Mouse (Mus musculus) granulocyte monocyte progenitor cell, adult 5-6 weeks (primary cell): Measurements from ENCODE around the gene Gnai3. TPM values are rescaled to one million over a fixed set of nuclear protein-coding genes. Genes with fewer than 3 reads are reported as not detected.

Experiments
- total RNA-seq, 2 experiments: library from RNA; stranded (forward) in 1 of 2; stranded (reverse) in 1 of 2; fragments of 200-712, 200-1000 nt in 1 of 2; fragments of >200 nt in 1 of 2; fragmentation: Nextera tagmentation in 1 of 2; gene quantifications; 2 replicates each; pipeline ENCODE4 v1.2.3; 2014 to 2017

The Gnai3 gene
- total RNA-seq, 2 experiments from 2014 or later, result 82.3 to 139 TPM

Other genes with a start within 250 kb of the Gnai3 start
- gene Gstm7, start 214.3 kb downstream of the Gnai3 start, total RNA-seq (2014; fragmentation: Nextera tagmentation), result 7.1 and 11.3 TPM in 2 replicates
- 1.8 and 7.3 TPM in 2 replicates for gene Gstm7, start 214.3 kb downstream of the Gnai3 start, total RNA-seq (2017)
- gene Gstm6, start 202.4 kb downstream of the Gnai3 start, total RNA-seq (2014; fragmentation: Nextera tagmentation), result not detected in 2 replicates
- not detected in 2 replicates for gene Gstm6, start 202.4 kb downstream of the Gnai3 start, total RNA-seq (2017)
- gene Gstm3, start 176.9 kb downstream of the Gnai3 start, total RNA-seq (2014; fragmentation: Nextera tagmentation), result not detected in 2 replicates
- gene Gstm3, start 176.9 kb downstream of the Gnai3 start, total RNA-seq (2017), result not detected in 2 replicates
- 2.2 and 6.2 TPM in 2 replicates for gene Gstm2, start 159.7 kb downstream of the Gnai3 start, total RNA-seq (2014; fragmentation: Nextera tagmentation)
- 4.3 and 5.6 TPM in 2 replicates for gene Gstm2, start 159.7 kb downstream of the Gnai3 start, total RNA-seq (2017)
- gene Gstm1, start 128.2 kb downstream of the Gnai3 start, total RNA-seq (2014; fragmentation: Nextera tagmentation), result 1,142 and 1,261 TPM in 2 replicates
- 468 and 672 TPM in 2 replicates for gene Gstm1, start 128.2 kb downstream of the Gnai3 start, total RNA-seq (2017)
- gene Gstm4, start 101.3 kb downstream of the Gnai3 start, total RNA-seq (2014; fragmentation: Nextera tagmentation), result 21.7 and 31.2 TPM in 2 replicates
- gene Gstm4, start 101.3 kb downstream of the Gnai3 start, total RNA-seq (2017), result 16.3 and 35.5 TPM in 2 replicates
- 126 and 158 TPM in 2 replicates for gene Ampd2, start 59.5 kb downstream of the Gnai3 start, total RNA-seq (2014; fragmentation: Nextera tagmentation)
- 54.6 and 69.6 TPM in 2 replicates for gene Ampd2, start 59.5 kb downstream of the Gnai3 start, total RNA-seq (2017)
- gene Gnat2, start 53.4 kb downstream of the Gnai3 start, total RNA-seq (2014; fragmentation: Nextera tagmentation), result 1.9 and 2.2 TPM in 2 replicates
- gene Gnat2, start 53.4 kb downstream of the Gnai3 start, total RNA-seq (2017), result 2.5 TPM in 1 of 2 replicates, not detected in the other
- gene Gpr61, start 8.7 kb upstream of the Gnai3 start, total RNA-seq (2014; fragmentation: Nextera tagmentation), result not detected in 2 replicates
- gene Gpr61, start 8.7 kb upstream of the Gnai3 start, total RNA-seq (2017), result not detected in 2 replicates
- 1.9 and 4.4 TPM in 2 replicates for gene Amigo1, start 40.2 kb upstream of the Gnai3 start, total RNA-seq (2014; fragmentation: Nextera tagmentation)
- gene Amigo1, start 40.2 kb upstream of the Gnai3 start, total RNA-seq (2017), result 2.0 and 3.4 TPM in 2 replicates
- gene Cyb561d1, start 55.1 kb upstream of the Gnai3 start, total RNA-seq (2014; fragmentation: Nextera tagmentation), result 5.0 and 5.8 TPM in 2 replicates
- 3.5 and 3.9 TPM in 2 replicates for gene Cyb561d1, start 55.1 kb upstream of the Gnai3 start, total RNA-seq (2017)
- 6.7 and 6.8 TPM in 2 replicates for gene Atxn7l2, start 64.8 kb upstream of the Gnai3 start, total RNA-seq (2014; fragmentation: Nextera tagmentation)
- 1.1 and 1.5 TPM in 2 replicates for gene Atxn7l2, start 64.8 kb upstream of the Gnai3 start, total RNA-seq (2017)
- gene Sypl2, start 80.5 kb upstream of the Gnai3 start, total RNA-seq (2014; fragmentation: Nextera tagmentation), result not detected in 2 replicates
- not detected in 2 replicates for gene Sypl2, start 80.5 kb upstream of the Gnai3 start, total RNA-seq (2017)
- 258 and 273 TPM in 2 replicates for gene Psma5, start 110.8 kb upstream of the Gnai3 start, total RNA-seq (2014; fragmentation: Nextera tagmentation)
- 264 and 296 TPM in 2 replicates for gene Psma5, start 110.8 kb upstream of the Gnai3 start, total RNA-seq (2017)
- 55.1 and 58.8 TPM in 2 replicates for gene Sort1, start 137.9 kb upstream of the Gnai3 start, total RNA-seq (2014; fragmentation: Nextera tagmentation)
- gene Sort1, start 137.9 kb upstream of the Gnai3 start, total RNA-seq (2017), result 45.6 and 50.2 TPM in 2 replicates
- not detected in 2 replicates for gene Mybphl, start 218.8 kb upstream of the Gnai3 start, total RNA-seq (2014; fragmentation: Nextera tagmentation)
- gene Mybphl, start 218.8 kb upstream of the Gnai3 start, total RNA-seq (2017), result not detected in 2 replicates
- 11.6 and 14.3 TPM in 2 replicates for gene Psrc1, start 237.7 kb upstream of the Gnai3 start, total RNA-seq (2014; fragmentation: Nextera tagmentation)
- gene Psrc1, start 237.7 kb upstream of the Gnai3 start, total RNA-seq (2017), result 12.9 and 16.2 TPM in 2 replicates